Mouse (Mus musculus): Measurements from ENCODE around the gene Arhgap25.

DNA sequence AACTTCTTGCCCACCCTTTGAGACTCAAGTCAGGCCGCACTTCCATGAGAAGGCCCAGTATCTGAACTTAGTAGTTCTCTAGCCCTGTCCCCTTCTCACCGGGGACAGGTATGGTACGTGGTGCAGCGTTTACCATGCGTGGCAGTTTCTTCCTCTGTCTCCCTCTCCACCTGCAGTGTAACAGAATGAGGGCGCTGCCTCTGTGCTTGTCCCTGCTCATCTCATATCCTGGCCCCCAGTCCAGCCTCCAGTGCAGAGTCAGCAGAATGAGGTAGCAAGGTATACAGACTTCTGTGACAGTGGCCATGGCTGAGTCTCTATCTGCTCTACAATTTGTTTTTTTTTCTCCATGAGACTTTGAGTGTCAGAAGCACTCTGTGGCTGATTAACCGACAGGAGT, 32.4 kb downstream of the Arhgap25 start:
- TF ChIP-seq CTCF (IDR thresholded peaks at IDR 0.05; ENCODE audit: borderline replicate concordance, extremely low read depth, insufficient read depth, insufficient read length) (no peak), POLR2A (IDR thresholded peaks at IDR 0.05; ENCODE audit: borderline replicate concordance, extremely low read depth, insufficient read depth, insufficient read length, poor library complexity, severe bottlenecking) (no peak)

Measured in brain, embryonic 14.5 days (tissue).